Mouse (Mus musculus) brain, embryonic 14.5 days (tissue): ENCODE data around the gene Esrrg. TPM values are rescaled to one million over a fixed set of nuclear protein-coding genes. Genes with fewer than 3 reads are reported as not detected.

Source experiments
- DNase-seq: peaks from one replicate; pipeline ENCODE4 v3.0.0-alpha.2; 2011; ENCODE audit warnings: low read depth
- CTCF ChIP-seq: fragments of 200-500 bp; IDR thresholded peaks from 2 replicates; pipeline ENCODE4 v1.5.1; 2012; ENCODE audit warnings: inconsistent platforms, mild to moderate bottlenecking, moderate library complexity, borderline replicate concordance; ENCODE audit not compliant: insufficient read depth, insufficient read length; ENCODE audit errors: extremely low read depth
- POLR2A ChIP-seq: fragments of 200-500 bp; IDR thresholded peaks from 2 replicates; pipeline ENCODE4 v1.6.1; 2012; ENCODE audit warnings: mild to moderate bottlenecking, inconsistent platforms, borderline replicate concordance; ENCODE audit not compliant: poor library complexity, insufficient read depth, insufficient read length, severe bottlenecking; ENCODE audit errors: extremely low read depth
- polyA plus RNA-seq: library from polyadenylated mRNA; depleted of rRNA; stranded (reverse); fragments of >200 nt; gene quantifications from 2 replicates; pipeline ENCODE4 v1.2.3, GENCODE M21; 2012

Esrrg gene
- polyA plus RNA-seq, 1 experiment: 31.4 TPM

GRCm38 (mm10) chr1:187609021-187609852, 646 bp downstream of the Esrrg start:
- no peak for TF ChIP-seq CTCF
- TF ChIP-seq POLR2A: no peak
- DNase-seq: peak; percentile 60

- TF ChIP-seq CTCF: no peak
- no peak for TF ChIP-seq POLR2A
- DNase-seq: peak; percentile 14
Measured at GRCm38 (mm10) chr1:187609853-187610230, 1.3 kb downstream of the Esrrg start.

GRCm38 (mm10) chr1:187610336-187610948, 1.9 kb downstream of the Esrrg start:
- DNase-seq: no peak

DNA sequence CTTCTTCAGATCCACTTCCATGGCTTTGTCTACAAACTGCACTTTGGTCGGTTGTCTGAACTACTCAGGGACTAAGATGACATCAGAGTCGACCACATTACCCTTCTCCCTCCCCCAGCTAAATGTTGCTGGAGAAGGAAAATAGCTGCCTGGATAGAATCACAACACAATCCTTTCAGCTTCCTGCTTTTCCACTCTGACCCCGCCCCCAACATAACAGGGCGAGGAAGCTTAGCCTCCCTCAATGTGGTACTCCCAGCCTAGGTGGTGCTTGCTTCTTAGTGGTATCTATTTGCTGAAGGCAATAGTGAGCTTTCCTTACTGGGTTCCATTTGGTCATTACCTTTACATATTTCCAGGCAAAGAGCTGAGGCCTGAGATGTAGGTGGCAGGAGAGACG, 3.3 kb downstream of the Esrrg start:
- DNase-seq: no peak
- TF ChIP-seq POLR2A (no peak), CTCF (no peak)

More at GRCm38 (mm10) chr1:187610336-187610948, 1.9 kb downstream of the Esrrg start:
- TF ChIP-seq CTCF (no peak), POLR2A (no peak)

GRCm38 (mm10) chr1:187613277-187613676, 4.7 kb downstream of the Esrrg start:
- no peak for TF ChIP-seq CTCF
- TF ChIP-seq POLR2A: no peak
- DNase-seq: no peak

- DNase-seq: no peak
- TF ChIP-seq CTCF (no peak), POLR2A (no peak)
Measured at GRCm38 (mm10) chr1:187623981-187624380, 15.4 kb downstream of the Esrrg start.

DNA sequence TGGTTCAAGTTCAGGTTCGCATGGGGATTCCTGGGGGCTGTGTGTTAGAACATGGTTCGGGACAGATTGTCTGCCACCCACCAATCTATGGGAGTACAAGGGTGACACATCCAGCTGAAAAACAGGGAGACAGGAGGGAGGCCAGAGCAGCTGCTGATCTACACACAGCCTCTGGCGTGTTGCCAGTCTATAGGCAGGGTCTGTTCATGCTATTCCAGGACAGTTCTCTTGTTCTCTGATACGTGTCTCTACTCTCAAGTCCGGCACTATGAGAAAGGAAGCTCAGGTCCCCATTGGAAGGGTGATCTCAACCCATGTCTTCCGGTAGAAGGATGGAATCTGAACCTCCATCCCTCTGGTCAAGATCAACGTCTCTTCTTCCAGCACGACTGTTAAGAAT, 21.8 kb downstream of the Esrrg start:
- TF ChIP-seq CTCF (no peak), POLR2A (no peak)
- no peak for DNase-seq

DNA sequence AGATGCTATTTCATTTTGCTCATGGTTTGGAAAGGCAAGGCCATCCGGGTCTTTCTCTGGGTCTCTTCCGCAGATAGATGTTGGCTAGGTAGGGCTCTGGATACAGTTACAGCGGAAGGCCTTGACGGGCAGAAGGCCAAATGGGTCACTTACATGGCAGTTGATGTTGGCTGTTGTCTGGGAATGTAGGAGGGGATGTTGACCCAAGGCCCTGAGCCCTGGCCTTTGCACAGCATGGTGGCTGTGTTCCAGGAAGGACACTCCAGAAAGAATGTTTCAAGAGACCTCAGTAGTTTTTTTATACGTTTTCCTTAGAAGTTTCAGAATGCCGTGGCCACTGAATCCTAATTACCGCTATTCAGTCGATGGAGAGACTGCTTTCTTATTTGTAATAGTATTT, 22.9 kb downstream of the Esrrg start:
- DNase-seq: no peak
- TF ChIP-seq POLR2A (no peak), CTCF (no peak)

- TF ChIP-seq POLR2A: no peak
- TF ChIP-seq CTCF: no peak
- DNase-seq: no peak
Measured at GRCm38 (mm10) chr1:187645258-187645657, 36.7 kb downstream of the Esrrg start.

DNA sequence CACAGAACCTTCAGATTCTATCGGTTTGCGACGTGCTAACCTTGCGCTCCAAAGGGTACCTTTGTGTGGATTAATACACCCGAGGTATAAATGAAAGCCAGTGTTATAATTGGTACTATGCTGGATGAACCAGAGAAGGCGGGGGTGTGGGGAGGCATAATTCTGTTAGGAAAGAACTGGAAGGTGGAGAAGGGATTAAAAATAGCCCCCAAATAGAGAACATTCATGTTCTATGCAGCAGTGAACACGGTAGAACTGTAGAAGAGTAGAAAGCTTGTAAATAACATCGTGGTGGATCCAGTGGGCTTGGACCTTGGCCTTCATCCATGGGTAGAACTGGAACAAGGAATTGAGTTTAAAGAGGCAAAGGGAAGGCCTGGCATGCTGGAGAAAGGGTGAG, 40.0 kb downstream of the Esrrg start:
- no peak for TF ChIP-seq CTCF
- TF ChIP-seq POLR2A: no peak
- DNase-seq: no peak

- TF ChIP-seq POLR2A (no peak), CTCF (no peak)
- no peak for DNase-seq
Measured at GRCm38 (mm10) chr1:187649871-187650270, 41.3 kb downstream of the Esrrg start.

DNA sequence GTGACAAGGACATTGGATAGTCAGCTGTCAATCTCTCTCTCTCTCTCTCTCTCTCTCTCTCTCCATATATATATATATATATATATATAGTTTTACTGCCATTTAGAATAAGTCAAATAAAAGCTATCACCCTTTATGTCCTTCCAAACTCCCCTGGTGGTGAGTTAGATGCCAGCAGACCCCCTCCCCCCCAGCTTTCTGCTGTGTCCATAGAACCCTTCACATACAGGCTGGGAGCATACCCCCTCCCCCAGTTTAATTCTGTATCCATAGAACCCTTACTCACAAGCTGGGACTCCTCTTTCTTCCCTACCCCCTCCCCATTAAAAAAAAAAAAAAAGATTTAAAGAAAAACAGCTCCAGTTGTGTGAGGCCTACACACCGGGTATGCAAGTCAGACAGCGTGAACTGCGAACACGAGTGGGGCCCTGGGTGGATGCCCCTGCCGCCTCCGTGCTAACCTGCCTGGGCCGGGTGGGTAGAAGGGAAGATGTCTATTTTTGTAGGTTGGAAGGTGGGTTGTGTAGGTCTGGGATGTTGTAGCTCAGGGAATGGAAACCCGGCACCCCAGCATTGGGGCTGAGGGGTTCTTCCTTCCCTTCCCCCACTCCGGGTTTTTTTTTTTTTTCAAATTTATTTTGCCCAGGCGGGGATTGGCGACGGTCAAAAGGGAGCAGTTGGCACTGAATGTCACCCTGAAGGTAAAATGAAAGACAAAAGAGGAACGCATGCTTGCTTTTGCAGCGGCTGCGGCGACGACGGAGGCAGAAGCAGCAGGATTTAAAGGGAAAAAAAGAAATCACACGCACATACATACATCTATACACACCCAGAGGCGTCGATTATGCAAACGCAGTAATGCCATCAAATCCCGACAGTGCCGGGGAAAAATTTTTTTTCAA, 42.4 kb downstream of the Esrrg start:
- TF ChIP-seq CTCF: peak; percentile 19; the same call in 1 of the 2 replicates
- TF ChIP-seq POLR2A: no peak
- peak; percentile 70 for DNase-seq
